Mouse (Mus musculus) cerebellum, adult 11 months (tissue): ENCODE data around the gene Nubpl.

ENCODE experiments used
- DNase-seq: peaks from one replicate; pipeline ENCODE4 v3.0.0; 2022

Gene Nubpl

GRCm38 (mm10) chr12:52248531-52248930, 151.0 kb downstream of the Nubpl start:
- no peak for DNase-seq

GRCm38 (mm10) chr12:52254089-52254488, 156.6 kb downstream of the Nubpl start:
- DNase-seq: no peak

GRCm38 (mm10) chr12:52268131-52268530, 170.6 kb downstream of the Nubpl start:
- no peak for DNase-seq

- DNase-seq: no peak
Measured at GRCm38 (mm10) chr12:52272828-52273227, 175.3 kb downstream of the Nubpl start.

GRCm38 (mm10) chr12:52276320-52276719, 178.8 kb downstream of the Nubpl start:
- DNase-seq: no peak

- no peak for DNase-seq
Measured at GRCm38 (mm10) chr12:52281232-52281631, 183.7 kb downstream of the Nubpl start.

GRCm38 (mm10) chr12:52284471-52284870, 186.9 kb downstream of the Nubpl start:
- no peak for DNase-seq

- no peak for DNase-seq
Measured at GRCm38 (mm10) chr12:52286802-52287201, 189.3 kb downstream of the Nubpl start.

- DNase-seq: no peak
Measured at GRCm38 (mm10) chr12:52288537-52288936, 191.0 kb downstream of the Nubpl start.

GRCm38 (mm10) chr12:52288941-52289567, 191.5 kb downstream of the Nubpl start:
- DNase-seq: no peak

GRCm38 (mm10) chr12:52289594-52289993, 192.1 kb downstream of the Nubpl start:
- no peak for DNase-seq

- DNase-seq: no peak
Measured at GRCm38 (mm10) chr12:52293931-52294330, 196.4 kb downstream of the Nubpl start.

- no peak for DNase-seq
Measured at GRCm38 (mm10) chr12:52297988-52298387, 200.5 kb downstream of the Nubpl start.

GRCm38 (mm10) chr12:52298683-52299082, 201.1 kb downstream of the Nubpl start:
- no peak for DNase-seq

GRCm38 (mm10) chr12:52302961-52303360, 205.4 kb downstream of the Nubpl start:
- no peak for DNase-seq

GRCm38 (mm10) chr12:52306348-52306747, 208.8 kb downstream of the Nubpl start:
- DNase-seq: no peak

GRCm38 (mm10) chr12:52307331-52307982, 209.9 kb downstream of the Nubpl start:
- DNase-seq: no peak

GRCm38 (mm10) chr12:52308628-52309027, 211.1 kb downstream of the Nubpl start:
- no peak for DNase-seq

- DNase-seq: no peak
Measured at GRCm38 (mm10) chr12:52314818-52315217, 217.3 kb downstream of the Nubpl start.

GRCm38 (mm10) chr12:52317635-52318034, 220.1 kb downstream of the Nubpl start:
- no peak for DNase-seq

- no peak for DNase-seq
Measured at GRCm38 (mm10) chr12:52318426-52318825, 220.9 kb downstream of the Nubpl start.

- DNase-seq: no peak
Measured at GRCm38 (mm10) chr12:52319156-52319555, 221.6 kb downstream of the Nubpl start.

- no peak for DNase-seq
Measured at GRCm38 (mm10) chr12:52328488-52328887, 231.0 kb downstream of the Nubpl start.

GRCm38 (mm10) chr12:52335142-52335765, 237.7 kb downstream of the Nubpl start:
- no peak for DNase-seq
